Mouse (Mus musculus) urinary bladder, postnatal 25 days (tissue): Measurements from ENCODE around the gene Ptpn11.

ENCODE experiments used
- DNase-seq: peaks from one replicate; pipeline ENCODE4 v3.0.0; 2022; ENCODE audit warnings: low spot score

Ptpn11 gene

GRCm38 (mm10) chr5:121184375-121184774, 6.8 kb downstream of the Ptpn11 start:
- no peak for DNase-seq

- DNase-seq: no peak
Measured at GRCm38 (mm10) chr5:121183269-121183668, 7.9 kb downstream of the Ptpn11 start.

GRCm38 (mm10) chr5:121179077-121179857, 11.9 kb downstream of the Ptpn11 start:
- DNase-seq: no peak

GRCm38 (mm10) chr5:121172835-121173234, 18.4 kb downstream of the Ptpn11 start:
- no peak for DNase-seq

GRCm38 (mm10) chr5:121169588-121169987, 21.6 kb downstream of the Ptpn11 start:
- no peak for DNase-seq

- no peak for DNase-seq
Measured at GRCm38 (mm10) chr5:121166884-121167283, 24.3 kb downstream of the Ptpn11 start.

GRCm38 (mm10) chr5:121162923-121163322, 28.3 kb downstream of the Ptpn11 start:
- DNase-seq: no peak

GRCm38 (mm10) chr5:121162285-121162684, 28.9 kb downstream of the Ptpn11 start:
- no peak for DNase-seq

- DNase-seq: no peak
Measured at GRCm38 (mm10) chr5:121158966-121159365, 32.2 kb downstream of the Ptpn11 start.

- no peak for DNase-seq
Measured at GRCm38 (mm10) chr5:121157489-121157888, 33.7 kb downstream of the Ptpn11 start.

GRCm38 (mm10) chr5:121157017-121157416, 34.2 kb downstream of the Ptpn11 start:
- DNase-seq: no peak

GRCm38 (mm10) chr5:121156121-121156520, 35.1 kb downstream of the Ptpn11 start:
- no peak for DNase-seq

GRCm38 (mm10) chr5:121150684-121151083, 40.5 kb downstream of the Ptpn11 start:
- DNase-seq: no peak

- no peak for DNase-seq
Measured at GRCm38 (mm10) chr5:121149246-121149645, 42.0 kb downstream of the Ptpn11 start.

GRCm38 (mm10) chr5:121146275-121146674, 44.9 kb downstream of the Ptpn11 start:
- no peak for DNase-seq

- no peak for DNase-seq
Measured at GRCm38 (mm10) chr5:121145609-121146008, 45.6 kb downstream of the Ptpn11 start.

GRCm38 (mm10) chr5:121144441-121145238, 46.6 kb downstream of the Ptpn11 start:
- no peak for DNase-seq

- no peak for DNase-seq
Measured at GRCm38 (mm10) chr5:121142431-121143119, 48.6 kb downstream of the Ptpn11 start.

GRCm38 (mm10) chr5:121140276-121140675, 50.9 kb downstream of the Ptpn11 start:
- no peak for DNase-seq

GRCm38 (mm10) chr5:121137125-121137524, 54.1 kb downstream of the Ptpn11 start:
- no peak for DNase-seq

- DNase-seq: no peak
Measured at GRCm38 (mm10) chr5:121131801-121132200, 59.4 kb downstream of the Ptpn11 start.

GRCm38 (mm10) chr5:121129254-121129653, 61.9 kb downstream of the Ptpn11 start:
- no peak for DNase-seq

GRCm38 (mm10) chr5:121126051-121126450, 65.1 kb downstream of the Ptpn11 start:
- DNase-seq: no peak
